Mouse (Mus musculus) cerebellum, adult 9-10 months (tissue): ENCODE data around the gene Myh7b.
A peak's percentile ranks its signal among the peaks of the same experiment; 100 is the strongest.
"Not testable (repeated sequence)": the region's sequence is repeated elsewhere in the genome, so short reads cannot be mapped to it uniquely, and the experiment has no call there.

ENCODE experiments used
- DNase-seq: peaks from one replicate; pipeline ENCODE4 v3.0.0; 2022

Gene Myh7b

DNA sequence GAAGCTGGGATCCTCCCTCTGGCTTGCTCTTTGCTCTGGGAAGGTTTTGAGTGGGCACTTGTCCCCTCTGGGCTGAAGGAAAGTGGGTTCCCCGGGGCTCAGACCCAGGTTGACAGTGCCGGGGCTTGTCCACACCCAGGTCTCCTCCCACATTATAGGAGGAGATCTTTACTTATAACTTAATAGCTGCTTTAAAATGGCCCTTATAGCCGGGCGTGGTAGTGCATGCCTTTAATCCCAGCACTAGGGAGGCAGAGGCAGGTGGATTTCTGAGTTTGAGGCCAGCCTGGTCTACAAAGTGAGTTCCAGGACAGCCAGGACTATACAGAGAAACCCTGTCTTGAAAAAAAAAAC lies 5.8 kb upstream of the Myh7b start:
- not testable (repeated sequence) for DNase-seq

DNA sequence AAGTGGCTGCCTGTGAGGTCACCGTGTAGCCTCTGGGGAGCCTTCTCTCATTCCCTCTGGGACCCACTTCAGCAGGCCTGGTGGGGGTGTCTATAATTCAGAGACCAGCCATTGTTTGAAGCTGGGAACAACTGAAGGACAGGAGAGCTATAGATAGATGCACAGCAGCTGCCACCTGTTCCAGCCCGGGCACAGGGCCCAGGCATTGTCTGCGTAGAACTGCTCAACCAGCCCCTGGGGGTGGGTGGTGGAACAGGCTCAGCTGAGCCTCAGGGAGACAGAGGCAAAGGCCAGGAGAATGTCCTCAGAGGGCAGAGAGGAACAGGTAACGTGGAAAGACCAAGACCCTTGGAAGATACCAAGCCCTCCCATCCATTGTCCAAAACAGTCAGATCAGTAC lies 4.7 kb upstream of the Myh7b start:
- DNase-seq: peak; percentile 81

DNA sequence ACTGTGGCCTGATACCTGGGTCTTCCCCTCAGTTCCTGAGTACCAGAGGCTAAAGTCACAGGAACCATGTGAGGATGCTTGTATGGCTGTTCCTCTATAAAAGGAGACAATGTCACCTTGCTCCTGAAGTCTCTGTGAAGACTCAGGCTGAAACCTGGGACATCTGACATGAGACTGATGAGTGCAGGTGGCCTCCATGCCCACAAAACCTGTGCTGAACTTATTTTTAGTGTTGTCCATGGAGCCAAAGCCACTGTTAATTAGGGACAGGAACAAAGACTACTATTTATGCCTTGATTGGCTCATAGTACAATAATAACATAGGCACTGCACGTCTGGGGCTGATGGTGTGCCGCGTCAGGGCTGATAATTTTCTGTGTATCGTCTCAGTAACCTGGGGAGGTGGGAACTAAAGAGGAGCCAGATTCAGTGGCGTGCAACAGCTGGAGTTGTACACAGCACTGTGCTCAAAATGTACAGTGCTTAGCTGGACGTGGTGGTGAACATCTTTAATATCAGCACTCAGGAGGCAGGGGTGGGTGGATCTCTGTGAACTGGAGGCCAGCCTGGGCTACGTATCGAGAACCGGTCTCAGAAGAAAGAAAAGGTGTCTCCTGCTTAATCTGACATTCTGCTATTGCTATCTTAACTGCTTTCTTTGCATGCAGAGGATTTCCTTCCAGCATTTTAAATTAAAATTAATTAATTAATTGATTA lies 980 bp downstream of the Myh7b start:
- DNase-seq: no peak

DNA sequence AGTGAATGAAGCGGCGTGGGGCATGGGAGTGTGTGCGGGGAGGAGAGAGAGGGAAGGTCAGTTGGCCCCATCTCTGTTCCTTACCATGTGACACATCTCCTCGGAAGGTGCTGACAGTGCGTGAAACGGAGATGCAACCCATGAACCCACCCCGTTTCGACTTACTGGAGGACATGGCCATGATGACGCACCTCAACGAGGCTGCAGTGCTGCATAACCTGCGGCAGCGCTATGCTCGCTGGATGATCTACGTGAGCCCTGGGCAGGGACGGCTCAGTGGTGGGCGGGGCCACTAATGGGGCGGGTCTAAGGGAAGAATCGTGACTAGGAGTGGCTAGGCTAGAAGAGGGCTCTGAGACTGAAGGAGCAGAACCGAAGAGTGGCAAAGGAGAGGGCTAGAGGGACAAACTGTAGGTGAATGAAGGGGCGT lies 2.3 kb downstream of the Myh7b start:
- DNase-seq: peak; percentile 80

DNA sequence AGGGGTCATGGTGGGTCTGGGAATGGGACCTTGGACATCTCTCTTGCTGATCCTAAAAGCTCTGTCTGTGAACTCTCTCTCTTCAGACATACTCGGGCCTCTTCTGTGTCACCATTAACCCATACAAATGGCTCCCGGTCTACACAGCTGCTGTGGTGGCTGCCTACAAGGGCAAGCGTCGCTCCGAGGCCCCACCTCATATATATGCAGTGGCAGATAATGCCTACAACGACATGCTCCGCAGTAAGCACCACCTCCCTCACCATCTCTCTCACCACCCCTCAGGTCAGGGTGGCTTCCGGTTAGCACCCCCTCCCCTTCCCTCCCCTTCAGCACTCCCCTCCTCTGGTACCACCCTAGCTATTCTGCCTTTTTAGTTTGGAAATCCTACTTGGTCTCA lies 2.9 kb downstream of the Myh7b start:
- DNase-seq: no peak

DNA sequence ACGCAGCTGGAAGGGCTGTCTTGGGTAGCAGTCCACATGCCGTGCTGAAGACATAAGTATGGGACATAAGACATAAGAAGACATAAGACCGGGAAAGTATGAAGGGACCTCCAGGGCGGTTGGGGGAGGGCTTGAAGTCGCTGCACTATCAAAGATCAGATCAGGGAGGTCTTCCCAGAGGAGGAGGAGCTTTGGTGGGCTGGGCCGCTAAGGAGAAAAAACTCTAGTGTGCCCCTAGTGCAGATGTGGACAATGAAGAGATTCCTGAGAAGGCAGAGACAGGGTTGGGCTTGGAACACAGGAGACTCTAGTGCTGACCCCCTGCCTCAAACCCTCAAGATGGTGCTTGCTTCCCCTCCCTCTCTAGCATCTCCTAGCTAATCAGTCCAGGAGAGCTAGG lies 6.0 kb downstream of the Myh7b start:
- DNase-seq: no peak

DNA sequence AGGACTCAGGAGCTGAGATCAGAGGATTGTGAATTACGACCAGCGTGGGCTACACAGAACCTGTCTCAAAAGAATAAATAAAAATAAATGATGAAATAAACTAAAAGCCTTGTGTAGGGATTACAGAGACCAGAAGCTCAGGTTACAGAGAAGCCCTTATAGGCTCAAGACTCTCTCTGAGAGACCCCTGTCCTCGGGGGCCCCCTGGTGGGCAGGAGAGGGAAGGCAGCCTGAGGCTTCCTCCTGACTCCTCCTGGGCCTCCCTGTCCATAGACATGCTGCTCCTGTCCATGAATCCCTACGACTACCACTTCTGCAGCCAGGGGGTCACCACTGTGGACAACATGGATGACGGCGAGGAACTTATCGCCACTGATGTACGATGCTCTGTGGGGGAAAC lies 8.8 kb downstream of the Myh7b start:
- DNase-seq: peak; percentile 92

DNA sequence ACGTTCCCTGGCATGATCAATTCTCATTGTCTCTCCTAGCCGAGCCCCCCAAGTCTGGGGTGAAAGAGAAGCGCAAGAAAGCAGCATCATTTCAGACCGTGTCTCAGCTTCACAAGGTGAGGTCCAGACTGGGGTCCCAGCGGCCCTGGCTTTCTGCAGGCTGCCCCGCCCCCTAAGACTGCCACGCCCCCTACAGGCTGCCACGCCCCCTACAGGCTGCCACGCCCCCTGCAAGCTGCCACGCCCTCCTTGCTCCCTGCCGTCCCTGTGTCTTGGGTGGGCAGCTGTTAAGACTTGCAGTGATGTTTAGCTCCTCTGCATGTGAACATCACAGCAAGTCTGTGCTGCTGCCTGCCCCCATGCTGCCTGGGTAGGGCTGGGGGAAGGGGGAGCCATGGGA lies 11.6 kb downstream of the Myh7b start:
- no peak for DNase-seq

DNA sequence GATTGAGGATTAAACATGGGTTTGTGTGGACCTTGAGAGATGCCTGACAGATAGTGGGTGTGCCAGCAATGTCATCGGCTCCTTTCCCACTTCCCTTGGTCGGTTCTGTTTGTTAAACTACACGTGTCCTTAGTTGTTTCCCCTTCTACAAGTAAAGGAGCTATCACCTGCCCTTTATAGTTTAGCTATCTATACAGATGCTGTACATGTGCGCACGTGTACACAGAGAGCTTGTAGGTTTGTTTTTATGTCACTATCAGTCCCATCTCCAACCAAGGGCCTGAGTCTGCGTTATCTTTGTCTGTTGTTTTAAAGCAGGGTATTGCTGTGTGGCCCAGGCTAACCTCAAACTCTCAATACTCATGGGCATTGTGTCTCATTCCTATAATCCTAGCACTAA lies 13.0 kb downstream of the Myh7b start:
- no peak for DNase-seq

DNA sequence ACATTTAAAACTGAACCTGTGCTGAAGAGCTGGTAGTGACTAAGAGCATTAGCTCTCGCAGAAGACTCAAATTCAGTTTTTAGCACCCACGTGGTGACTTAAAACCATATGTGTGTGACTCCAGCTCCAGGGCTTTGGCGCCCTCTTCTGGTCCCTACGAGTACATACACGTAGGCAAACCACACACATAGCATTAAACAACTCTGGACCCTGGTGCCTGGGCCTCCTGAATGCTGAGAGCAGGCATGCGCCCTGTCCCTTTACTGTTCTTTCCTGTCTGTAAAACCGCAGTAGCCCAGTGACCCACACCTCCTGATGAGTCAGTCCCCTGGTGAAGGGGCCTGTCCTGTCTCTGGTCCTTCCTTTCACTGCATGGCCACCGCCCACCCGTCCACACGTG lies 13.7 kb downstream of the Myh7b start:
- no peak for DNase-seq

DNA sequence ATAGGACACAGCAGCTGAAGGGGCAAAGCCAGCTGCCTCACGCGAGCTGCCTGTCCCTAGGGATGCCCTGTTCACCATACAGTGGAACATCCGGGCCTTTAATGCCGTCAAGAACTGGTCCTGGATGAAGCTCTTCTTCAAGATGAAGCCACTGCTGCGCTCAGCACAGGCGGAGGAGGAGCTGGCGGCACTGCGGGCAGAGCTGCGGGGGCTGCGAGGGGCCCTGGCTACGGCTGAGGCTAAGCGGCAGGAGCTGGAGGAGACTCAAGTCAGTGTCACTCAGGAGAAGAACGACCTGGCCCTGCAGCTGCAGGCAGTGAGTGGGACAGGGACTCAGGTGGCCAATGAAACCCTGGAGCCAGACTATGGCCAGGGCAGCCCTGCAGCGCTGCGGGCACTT lies 15.3 kb downstream of the Myh7b start:
- DNase-seq: no peak

DNA sequence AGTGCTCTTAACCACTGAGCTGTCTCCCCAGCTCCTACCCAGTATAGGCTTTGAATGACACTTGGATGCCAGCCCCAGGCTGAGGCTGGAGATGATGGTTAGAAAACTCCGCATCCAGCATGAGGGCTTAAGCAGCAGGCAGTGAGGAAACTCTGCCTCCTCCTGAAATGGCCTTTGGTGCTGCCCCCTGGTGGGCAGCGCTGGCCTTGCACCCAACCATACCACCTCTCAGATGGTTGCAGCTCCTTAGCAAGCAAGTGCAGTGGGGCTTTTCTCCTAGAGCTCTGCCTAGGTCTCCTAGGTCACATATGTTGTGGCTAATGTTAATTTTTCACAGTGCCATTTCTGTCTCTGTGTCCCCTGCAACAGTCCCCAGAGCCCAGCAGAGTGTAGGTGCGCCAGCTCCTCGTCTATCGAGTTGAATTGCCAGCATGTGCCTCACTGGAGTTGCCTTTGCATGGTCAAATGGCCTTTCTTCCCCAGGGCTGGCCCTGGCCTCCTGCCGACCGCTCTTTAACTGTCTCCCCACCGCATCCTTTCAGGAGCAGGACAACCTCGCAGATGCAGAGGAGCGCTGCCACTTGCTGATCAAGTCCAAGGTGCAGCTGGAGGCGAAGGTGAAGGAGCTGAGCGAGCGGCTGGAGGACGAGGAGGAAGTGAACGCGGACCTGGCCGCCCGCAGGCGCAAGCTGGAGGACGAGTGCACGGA lies 16.2 kb downstream of the Myh7b start:
- DNase-seq: peak; percentile 85

DNA sequence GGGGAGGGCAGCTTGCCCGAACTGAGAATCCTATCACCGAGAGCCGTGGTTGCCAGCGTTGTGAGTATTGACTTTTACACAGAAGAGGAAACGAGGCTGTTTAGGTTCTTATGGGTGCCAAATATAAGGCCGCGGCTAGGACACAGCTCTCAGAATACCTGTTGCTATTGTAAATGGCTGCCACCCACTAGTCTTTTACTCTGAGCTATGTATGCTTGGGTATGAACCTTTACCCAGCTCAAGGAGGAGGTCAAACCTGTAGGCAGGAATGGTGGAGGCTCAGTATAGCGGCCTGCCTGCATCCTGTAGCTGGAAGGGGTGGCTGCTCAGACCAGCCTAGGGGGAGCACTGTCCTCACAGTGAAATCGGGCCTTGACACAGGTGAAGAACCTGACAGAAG lies 17.1 kb downstream of the Myh7b start:
- peak; percentile 55 for DNase-seq

DNA sequence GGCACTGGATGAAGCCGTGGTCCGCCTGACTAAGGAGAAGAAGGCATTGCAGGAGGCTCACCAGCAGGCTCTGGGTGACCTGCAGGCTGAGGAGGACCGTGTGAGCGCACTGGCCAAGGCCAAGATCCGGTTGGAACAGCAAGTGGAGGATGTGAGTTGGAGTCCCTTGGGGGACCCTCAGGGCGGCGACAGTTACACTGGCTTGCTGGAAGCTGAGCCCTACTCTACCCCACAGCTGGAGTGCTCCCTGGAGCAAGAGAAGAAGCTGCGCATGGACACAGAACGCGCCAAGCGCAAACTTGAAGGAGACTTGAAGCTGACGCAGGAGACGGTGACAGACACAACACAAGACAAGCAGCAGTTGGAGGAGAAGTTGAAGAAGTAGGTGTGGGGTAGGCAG lies 17.5 kb downstream of the Myh7b start:
- DNase-seq: peak; percentile 60

DNA sequence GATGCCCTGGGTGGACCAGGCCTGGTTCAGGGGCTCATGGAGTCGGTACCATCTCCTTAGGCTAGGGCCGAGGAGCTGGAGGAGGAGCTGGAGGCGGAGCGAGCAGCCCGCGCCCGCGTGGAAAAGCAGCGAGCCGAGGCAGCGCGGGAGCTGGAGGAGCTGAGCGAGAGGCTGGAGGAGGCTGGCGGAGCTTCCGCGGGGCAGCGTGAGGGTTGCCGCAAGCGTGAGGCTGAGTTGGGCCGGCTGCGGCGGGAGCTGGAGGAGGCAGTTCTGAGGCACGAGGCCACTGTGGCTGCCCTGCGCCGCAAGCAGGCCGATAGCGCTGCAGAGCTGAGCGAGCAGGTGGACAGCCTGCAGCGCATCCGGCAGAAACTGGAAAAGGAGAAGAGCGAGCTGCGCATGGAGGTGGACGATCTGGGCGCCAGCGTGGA lies 18.2 kb downstream of the Myh7b start:
- DNase-seq: peak; percentile 74

DNA sequence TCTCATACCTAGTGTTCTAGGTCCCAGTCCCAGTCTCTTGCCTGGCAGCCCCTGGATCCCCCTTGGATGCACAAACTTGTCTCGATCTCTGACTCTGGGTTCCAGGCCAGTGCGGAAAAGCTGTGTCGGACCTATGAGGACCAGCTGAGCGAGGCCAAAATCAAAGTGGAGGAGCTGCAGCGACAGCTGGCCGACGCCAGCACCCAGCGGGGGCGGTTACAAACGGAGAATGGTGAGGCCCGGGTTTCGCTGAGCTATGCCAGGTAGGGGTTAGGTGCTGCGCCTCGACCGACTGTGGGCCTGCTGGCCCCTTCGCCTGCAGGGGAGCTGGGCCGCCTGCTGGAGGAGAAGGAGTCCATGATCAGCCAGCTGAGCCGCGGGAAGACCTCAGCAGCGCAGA lies 19.1 kb downstream of the Myh7b start:
- no peak for DNase-seq

DNA sequence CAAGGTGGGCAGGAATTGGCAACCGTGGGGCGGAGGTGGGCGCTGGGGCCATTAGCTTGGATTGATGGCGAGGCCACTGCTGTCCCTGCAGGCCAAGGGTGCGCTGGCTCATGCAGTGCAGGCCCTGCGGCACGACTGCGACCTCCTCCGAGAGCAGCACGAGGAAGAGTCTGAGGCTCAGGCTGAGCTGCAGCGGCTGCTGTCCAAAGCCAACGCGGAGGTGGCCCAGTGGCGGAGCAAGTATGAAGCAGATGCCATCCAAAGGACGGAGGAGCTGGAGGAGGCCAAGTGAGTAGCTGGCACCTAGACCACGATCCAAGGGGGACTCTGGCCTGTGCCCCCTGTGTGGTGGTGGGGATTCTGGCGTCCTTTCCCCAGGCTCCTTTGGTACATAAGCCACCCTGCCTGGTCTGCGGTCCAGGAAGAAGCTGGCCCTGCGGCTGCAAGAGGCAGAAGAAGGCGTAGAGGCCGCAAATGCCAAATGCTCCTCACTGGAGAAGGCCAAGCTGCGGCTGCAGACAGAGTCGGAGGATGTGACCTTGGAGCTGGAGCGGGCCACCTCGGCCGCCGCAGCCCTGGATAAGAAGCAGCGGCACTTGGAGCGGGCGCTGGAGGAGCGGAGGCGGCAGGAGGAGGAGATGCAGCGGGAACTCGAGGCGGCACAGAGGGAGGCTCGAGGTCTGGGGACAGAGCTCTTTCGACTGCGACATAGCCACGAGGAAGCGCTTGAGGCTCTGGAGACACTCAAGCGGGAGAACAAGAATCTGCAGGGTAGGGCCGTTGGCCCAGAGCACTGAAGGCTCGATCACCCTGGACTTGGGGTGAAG lies 19.8 kb downstream of the Myh7b start:
- no peak for DNase-seq

DNA sequence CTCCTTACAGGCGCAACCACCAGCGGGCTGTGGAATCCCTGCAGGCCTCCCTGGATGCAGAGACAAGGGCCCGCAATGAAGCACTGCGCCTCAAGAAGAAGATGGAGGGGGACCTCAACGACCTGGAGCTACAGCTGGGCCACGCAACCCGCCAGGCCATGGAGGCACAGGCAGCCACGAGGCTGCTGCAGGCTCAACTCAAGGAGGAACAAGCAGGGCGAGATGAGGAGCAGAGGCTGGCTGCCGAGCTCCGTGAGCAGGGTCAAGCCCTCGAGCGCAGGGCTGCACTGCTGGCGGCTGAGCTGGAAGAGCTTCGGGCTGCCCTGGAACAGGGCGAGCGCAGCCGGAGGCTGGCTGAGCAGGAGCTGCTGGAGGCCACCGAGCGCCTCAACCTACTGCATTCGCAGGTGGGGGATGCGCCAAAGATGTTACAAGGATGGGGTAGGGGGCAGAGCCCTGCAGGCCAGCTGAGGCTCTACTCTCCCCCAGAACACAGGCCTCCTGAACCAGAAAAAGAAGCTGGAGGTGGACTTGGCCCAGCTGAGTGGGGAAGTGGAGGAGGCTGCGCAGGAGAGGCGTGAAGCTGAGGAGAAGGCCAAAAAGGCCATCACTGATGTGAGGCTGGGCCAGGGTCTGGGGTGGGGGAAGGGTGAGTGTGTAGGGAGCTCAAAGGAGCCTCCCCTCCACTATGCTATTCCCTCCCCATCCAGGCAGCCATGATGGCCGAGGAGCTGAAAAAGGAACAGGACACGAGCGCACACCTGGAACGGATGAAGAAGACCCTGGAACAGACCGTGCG lies 21.3 kb downstream of the Myh7b start:
- DNase-seq: no peak

DNA sequence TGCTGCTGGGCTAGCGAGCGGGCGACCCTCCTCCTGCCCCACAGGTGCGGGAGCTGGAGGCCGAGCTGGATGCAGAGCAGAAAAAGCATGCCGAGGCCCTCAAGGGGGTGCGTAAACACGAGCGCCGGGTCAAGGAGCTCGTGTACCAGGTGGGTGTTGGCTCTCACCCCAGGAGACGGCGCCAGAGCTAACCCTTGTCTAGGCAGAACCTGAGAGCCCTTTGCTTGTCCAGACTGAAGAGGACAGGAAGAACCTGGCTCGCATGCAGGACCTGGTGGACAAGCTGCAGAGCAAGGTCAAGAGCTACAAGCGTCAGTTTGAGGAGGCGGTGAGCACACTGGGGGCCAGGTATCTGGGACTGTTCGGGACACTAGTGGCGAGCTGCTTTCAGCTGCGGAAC lies 22.1 kb downstream of the Myh7b start:
- no peak for DNase-seq

DNA sequence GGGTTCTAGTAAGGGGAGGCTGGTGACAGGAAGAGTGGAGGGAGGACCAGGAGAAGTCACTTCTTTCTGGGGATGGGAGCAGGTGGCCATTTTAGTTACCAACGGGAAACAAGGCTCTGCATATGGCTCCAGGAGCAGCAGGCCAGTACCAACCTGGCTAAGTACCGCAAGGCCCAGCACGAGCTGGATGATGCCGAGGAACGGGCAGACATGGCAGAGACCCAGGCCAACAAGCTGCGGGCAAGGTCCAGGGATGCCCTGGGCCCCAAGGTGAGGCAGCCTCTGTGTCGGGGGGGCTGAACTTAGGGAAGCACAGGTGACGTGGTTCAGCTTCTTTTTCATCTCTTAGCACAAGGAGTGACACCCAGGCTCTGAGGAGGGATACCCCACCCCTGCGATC lies 22.7 kb downstream of the Myh7b start:
- DNase-seq: peak; percentile 69

DNA sequence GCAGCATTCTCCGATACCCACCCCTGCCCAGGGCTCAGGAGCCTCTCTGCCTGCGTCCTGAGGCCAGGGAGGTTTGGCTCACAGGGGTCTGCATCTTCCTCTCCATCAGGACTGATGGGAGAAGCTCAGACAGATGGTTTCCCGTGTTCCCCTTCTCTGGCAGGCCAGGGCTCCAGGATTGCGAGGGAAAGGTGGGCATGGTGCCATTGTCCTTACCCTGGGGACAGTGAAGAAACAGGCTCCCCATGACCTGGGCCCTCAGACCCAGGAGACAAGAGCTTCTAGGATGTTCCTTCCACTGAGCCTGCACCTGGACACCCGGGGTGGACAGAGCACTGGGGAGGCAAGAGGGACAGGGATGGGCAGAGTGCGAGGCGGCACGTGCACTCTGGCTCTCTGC lies 23.6 kb downstream of the Myh7b start:
- no peak for DNase-seq

DNA sequence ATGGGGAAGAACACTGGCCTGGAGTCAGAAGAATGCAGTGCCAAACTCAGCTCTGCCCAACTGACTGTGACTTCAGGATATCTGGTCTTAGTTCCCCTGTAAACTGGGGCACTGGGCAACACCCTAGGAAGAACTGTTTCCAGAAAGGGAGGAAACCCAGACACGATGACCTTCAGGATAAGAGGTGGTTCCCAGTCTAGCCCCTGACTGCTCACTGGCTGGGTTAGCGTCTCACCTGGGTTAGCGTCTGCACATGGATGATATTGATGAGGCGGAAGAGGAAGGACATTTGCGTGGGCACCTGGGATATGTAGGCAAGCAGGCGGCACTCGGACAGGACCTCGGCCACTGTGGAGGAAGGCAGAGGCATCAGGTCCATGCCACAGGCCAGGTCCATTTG lies 24.9 kb downstream of the Myh7b start:
- no peak for DNase-seq

DNA sequence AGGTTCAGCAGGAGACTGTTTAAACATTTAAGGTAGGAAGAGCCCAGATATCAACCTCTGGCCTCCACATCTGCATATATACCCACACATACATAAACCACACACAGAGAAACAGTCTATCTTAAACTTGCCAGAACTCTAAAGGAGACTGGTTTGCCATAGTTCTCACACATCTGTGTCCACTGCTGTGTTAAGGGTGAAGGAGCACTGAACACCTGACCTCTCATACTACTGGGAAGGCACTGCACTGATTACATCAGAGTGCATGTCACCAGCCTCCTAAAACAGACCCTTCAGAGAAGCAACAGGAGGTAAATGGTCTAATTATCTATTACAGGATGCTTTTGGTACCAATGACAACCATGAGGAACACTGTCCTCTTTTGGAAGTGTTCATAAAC lies 25.9 kb downstream of the Myh7b start:
- no peak for DNase-seq
